Mouse (Mus musculus) embryonic facial prominence, embryonic 14.5 days (tissue): ENCODE results near the gene Htr6. TPM values are rescaled to one million over a fixed set of nuclear protein-coding genes. Genes with fewer than 3 reads are reported as not detected.

Experiments used
- ATAC-seq: fragments of 200-750 bp; cut with Nextera tagmentation; 2 replicates; pipeline ENCODE4 v1.8.0; 2017; ENCODE audit warnings: low read depth, moderate number of reproducible peaks, moderate TSS enrichment
- DNase-seq: peaks from one replicate; pipeline ENCODE4 v3.0.0-alpha.2; 2015; ENCODE audit warnings: low spot score
- H3K27ac ChIP-seq: fragments of 300-500 bp; sonication (generic); replicated peaks from 2 replicates; pipeline ENCODE4 v1.5.1; 2014; ENCODE audit warnings: low read depth, mild to moderate bottlenecking, low read length, moderate library complexity
- H3K27me3 ChIP-seq: fragments of 300-500 bp; sonication (generic); replicated peaks from 2 replicates; pipeline ENCODE4 v1.6.1; 2014; ENCODE audit warnings: low read length; ENCODE audit not compliant: control insufficient read depth, insufficient read depth
- H3K36me3 ChIP-seq: fragments of 300-500 bp; sonication (generic); 2 replicates; pipeline ENCODE4 v1.6.1; 2014; ENCODE audit warnings: low read length, mixed read lengths; ENCODE audit not compliant: control insufficient read depth, insufficient read depth
- H3K4me1 ChIP-seq: fragments of 300-500 bp; sonication (generic); 2 replicates; pipeline ENCODE4 v1.6.1; 2014; ENCODE audit warnings: antibody characterized with exemption, low read length; ENCODE audit not compliant: control insufficient read depth, insufficient read depth
- H3K4me2 ChIP-seq: fragments of 300-500 bp; sonication (generic); 2 replicates; pipeline ENCODE4 v1.6.1; 2014; ENCODE audit warnings: low read depth, mild to moderate bottlenecking, low read length, moderate library complexity, mixed read lengths
- H3K4me3 ChIP-seq: fragments of 300-500 bp; sonication (generic); 2 replicates; pipeline ENCODE4 v1.5.1; 2014; ENCODE audit warnings: low read depth, mild to moderate bottlenecking, low read length
- H3K9ac ChIP-seq: fragments of 300-500 bp; sonication (generic); 2 replicates; pipeline ENCODE4 v1.6.1; 2014; ENCODE audit warnings: low read depth, mild to moderate bottlenecking, low read length, moderate library complexity, mixed read lengths
- H3K9me3 ChIP-seq: fragments of 300-500 bp; sonication (generic); 2 replicates; pipeline ENCODE4 v1.6.1; 2016; ENCODE audit warnings: low read length; ENCODE audit not compliant: control insufficient read depth
- WGBS: fragments of 180-500 bp; shearing (Covaris S2); extraction: QIAGEN DNeasy Blood & Tissue Kit; methylation state at CpG from one replicate; pipeline ENCODE4 v1.1.7; 2014; 5-methylcytosine and 5-hydroxymethylcytosine counted together
- polyA plus RNA-seq: library from polyadenylated mRNA; unstranded; fragments of >200 nt; fragmentation: Nextera tagmentation; extraction: Ambion mirVana; gene quantifications from 2 replicates; pipeline ENCODE4 v1.2.1, GENCODE M21; 2014

Gene Htr6
- polyA plus RNA-seq, 1 experiment from 2014 or later: not detected

DNA sequence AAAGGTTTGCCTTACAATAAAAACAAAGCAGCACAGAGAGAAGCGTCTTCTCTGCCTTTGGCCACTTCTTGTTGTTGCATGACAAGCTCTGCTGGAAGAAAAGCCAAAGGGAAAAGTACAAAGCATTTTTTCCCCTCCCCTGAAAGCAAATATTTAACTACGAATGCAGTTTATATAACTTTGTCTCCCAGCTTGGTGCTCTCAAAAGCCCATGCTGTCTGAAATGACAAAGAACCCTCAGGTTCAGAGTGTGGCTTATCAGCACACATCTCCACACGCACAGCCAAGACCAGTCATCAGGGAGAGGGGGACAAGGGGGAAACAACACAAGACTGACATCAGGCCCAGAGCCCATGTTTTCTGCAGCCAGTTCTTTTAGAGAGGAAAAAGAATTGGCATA, 36.1 kb upstream of the Htr6 start:
- H3K4me2 ChIP-seq: no peak overlapping the region
- no peaks in the 10 kb centered on the region for H3K36me3 ChIP-seq
- no peak overlapping the region for H3K9ac ChIP-seq
- peaks cover 29% of the 10 kb centered on the region for H3K4me1 ChIP-seq
- no peaks in the 10 kb centered on the region for H3K27me3 ChIP-seq
- WGBS: 19% methylated on average over 3 of the region's 3 CpGs
- DNase-seq (peak; percentile 63), ATAC-seq (no peak)
- peak overlapping the region; percentile 74 for H3K27ac ChIP-seq
- no peak overlapping the region for H3K4me3 ChIP-seq
- H3K9me3 ChIP-seq: no peaks in the 10 kb centered on the region

DNA sequence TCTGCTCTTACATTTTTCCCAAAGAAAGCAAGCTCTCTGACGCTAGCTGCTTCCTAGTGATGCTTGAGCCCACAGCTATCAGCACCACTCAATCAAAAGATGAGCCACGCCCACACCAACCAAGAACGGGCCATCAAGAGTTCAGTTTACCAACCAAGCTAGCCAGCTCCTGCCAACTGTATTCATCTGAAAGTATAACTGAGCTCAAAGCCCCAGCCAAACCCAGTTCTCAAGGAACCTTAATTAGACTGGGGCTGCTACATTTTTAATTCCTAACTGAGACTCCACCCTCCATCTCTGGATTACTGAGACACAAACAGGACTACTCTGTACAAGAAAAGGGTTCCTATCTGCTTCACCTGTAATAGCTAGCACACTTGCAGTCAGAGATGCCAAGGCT, 35.5 kb upstream of the Htr6 start:
- H3K4me2 ChIP-seq: no peak overlapping the region
- DNase-seq: peak; percentile 60

DNA sequence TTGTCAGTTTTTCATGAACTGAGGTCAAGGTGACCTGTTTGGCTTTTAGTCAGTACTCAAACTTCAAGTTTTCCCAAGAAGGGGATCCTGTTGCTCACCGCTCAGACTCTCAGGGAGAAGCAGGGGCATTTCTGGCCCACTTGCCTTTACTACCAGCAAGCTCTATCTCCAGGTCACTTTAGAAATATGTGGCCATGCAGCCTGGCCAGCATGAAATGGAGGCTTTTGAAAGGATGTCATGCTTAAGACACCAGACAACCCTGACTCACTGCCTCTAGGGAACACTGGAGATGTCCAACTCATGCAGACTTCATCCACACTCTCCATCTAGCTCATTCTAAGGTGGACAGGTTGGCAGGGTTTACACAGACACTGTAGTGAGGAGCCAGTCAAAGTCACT, 30.1 kb upstream of the Htr6 start:
- no peak overlapping the region for H3K27ac ChIP-seq
- peaks cover 22% of the 10 kb centered on the region for H3K4me1 ChIP-seq
- 96% methylated on average over 1 of the region's 1 CpGs for WGBS
- peaks cover 29% of the 10 kb centered on the region for H3K36me3 ChIP-seq
- no peak for DNase-seq
- ATAC-seq: no peak
- H3K4me3 ChIP-seq: no peak overlapping the region
- no peaks in the 10 kb centered on the region for H3K9me3 ChIP-seq
- no peak overlapping the region for H3K9ac ChIP-seq
- no peaks in the 10 kb centered on the region for H3K27me3 ChIP-seq
- H3K4me2 ChIP-seq: no peak overlapping the region

More for the DNA sequence above, 35.5 kb upstream of the Htr6 start:
- peak; percentile 24; the same call in 1 of the 2 replicates for ATAC-seq
- Histone ChIP-seq H3K27me3 (no peaks in the 10 kb centered on the region), H3K4me1 (peaks cover 29% of the 10 kb centered on the region), H3K9me3 (no peaks in the 10 kb centered on the region), H3K4me3 (no peak overlapping the region), H3K27ac (peak overlapping the region; percentile 74), H3K9ac (no peak overlapping the region), H3K36me3 (no peaks in the 10 kb centered on the region)
- 60% methylated on average over 3 of the region's 3 CpGs for WGBS

DNA sequence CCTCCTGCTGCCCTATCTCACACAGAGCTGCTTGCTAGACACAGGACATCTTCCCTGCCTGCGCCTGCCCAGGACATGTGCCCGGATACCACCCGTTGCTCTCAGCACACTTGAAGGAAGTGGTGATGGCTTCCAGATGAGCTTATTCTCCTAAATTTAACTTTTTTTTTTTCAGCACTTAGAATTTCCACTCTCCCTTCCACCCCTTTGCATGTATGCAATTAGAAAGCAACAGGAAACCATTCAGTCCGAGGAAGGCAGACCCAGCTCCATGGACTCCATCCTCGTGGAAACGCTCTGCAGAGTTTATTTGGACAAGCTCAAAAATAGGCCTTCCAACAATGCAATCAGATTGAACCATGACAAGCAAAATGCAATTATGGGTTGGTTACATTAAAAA, 26.2 kb upstream of the Htr6 start:
- Histone ChIP-seq H3K36me3 (peaks cover 29% of the 10 kb centered on the region), H3K27ac (peak overlapping the region; percentile 80), H3K27me3 (no peaks in the 10 kb centered on the region), H3K9ac (no peak overlapping the region), H3K4me3 (no peak overlapping the region), H3K4me2 (no peak overlapping the region), H3K4me1 (peaks cover 12% of the 10 kb centered on the region; the same call in 1 of the 2 replicates), H3K9me3 (no peaks in the 10 kb centered on the region)
- WGBS: 39% methylated on average over 6 of the region's 6 CpGs
- no peak for ATAC-seq
- DNase-seq: peak; percentile 57

DNA sequence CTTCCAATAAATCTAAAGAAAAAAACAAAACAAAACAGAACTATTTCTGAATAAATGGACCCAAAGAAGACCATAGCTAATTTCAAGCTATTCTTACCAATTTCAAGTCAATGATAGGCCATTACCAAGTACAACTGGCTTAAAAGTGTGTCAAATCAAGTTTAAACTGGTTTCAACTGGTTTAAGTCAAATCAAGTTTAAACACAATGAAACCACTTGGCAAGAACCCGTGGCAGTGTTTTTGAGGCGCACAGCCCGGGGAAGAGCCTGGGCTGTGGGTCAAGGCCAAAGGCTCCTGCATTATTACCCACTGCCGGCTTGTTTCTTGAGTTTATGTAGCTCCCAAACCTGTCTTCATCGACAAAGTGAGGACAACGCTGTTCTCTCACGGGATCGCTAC, 25.0 kb upstream of the Htr6 start:
- ATAC-seq (no peak), DNase-seq (no peak)
- H3K27me3 ChIP-seq: no peaks in the 10 kb centered on the region
- no peak overlapping the region for H3K4me3 ChIP-seq
- H3K36me3 ChIP-seq: peaks cover 29% of the 10 kb centered on the region
- 85% methylated on average over 8 of the region's 8 CpGs for WGBS
- H3K4me1 ChIP-seq: peaks cover 12% of the 10 kb centered on the region; the same call in 1 of the 2 replicates
- no peaks in the 10 kb centered on the region for H3K9me3 ChIP-seq
- no peak overlapping the region for H3K9ac ChIP-seq
- peak overlapping the region; percentile 80; the same call in 1 of the 2 replicates for H3K27ac ChIP-seq
- no peak overlapping the region for H3K4me2 ChIP-seq

DNA sequence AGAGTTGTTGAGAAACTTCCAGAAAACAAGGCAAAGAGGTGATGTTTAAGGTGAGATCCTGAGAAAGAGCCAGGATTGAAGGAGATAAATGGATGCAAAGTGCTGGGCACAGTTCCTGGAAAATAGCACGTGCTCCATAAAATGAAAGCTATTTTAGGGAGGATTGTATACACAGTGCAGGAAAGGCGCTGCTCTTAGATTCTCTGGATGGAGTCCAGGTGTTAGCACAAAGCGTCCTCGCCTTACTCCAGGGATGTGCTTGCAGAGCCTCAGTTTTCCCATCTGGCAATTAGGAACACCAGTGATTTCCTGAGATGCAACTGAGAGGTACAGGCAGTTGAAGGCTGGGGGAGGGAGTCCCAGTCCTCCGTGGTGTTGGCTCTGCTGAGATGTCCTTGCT, 20.8 kb upstream of the Htr6 start:
- ATAC-seq (no peak), DNase-seq (peak; percentile 79)
- H3K9ac ChIP-seq: no peak overlapping the region
- H3K27ac ChIP-seq: no peak overlapping the region
- no peaks in the 10 kb centered on the region for H3K36me3 ChIP-seq
- H3K27me3 ChIP-seq: 0 out of 2 replicates have a peak, but pooled peaks cover 4% of the 10 kb centered on the region
- peaks cover 11% of the 10 kb centered on the region; the same call in 1 of the 2 replicates for H3K4me1 ChIP-seq
- peaks cover 7% of the 10 kb centered on the region; the same call in 1 of the 2 replicates for H3K9me3 ChIP-seq
- H3K4me3 ChIP-seq: no peak overlapping the region
- WGBS: 49% methylated on average over 5 of the region's 5 CpGs
- H3K4me2 ChIP-seq: no peak overlapping the region

DNA sequence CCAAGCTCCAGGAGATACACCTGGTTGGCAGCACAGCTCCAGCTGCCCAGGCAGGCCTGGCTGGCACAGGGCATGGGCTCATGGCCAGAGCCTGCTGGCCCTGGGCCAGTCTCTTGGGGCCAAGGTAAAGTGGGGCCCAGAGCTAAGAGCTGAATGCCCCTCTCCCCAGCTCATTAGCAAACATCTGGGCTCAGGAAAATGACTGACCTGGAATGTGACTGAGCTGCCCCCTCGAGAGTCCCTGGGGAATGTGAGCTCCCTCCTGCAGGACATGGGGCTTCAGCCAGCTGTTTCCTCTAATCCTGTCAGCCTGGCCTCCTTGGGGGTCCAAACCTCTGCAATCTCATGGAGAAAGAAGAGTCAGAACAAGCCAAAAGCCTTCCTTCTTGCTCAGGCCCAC, 20.0 kb upstream of the Htr6 start:
- H3K4me2 ChIP-seq: no peak overlapping the region
- DNase-seq (peak; percentile 29), ATAC-seq (no peak)
- H3K36me3 ChIP-seq: no peaks in the 10 kb centered on the region
- H3K9me3 ChIP-seq: peaks cover 7% of the 10 kb centered on the region; the same call in 1 of the 2 replicates
- H3K4me3 ChIP-seq: no peak overlapping the region
- H3K4me1 ChIP-seq: peaks cover 16% of the 10 kb centered on the region; the same call in 1 of the 2 replicates
- no peak overlapping the region for H3K9ac ChIP-seq
- 0 out of 2 replicates have a peak overlapping the region, but pooled peaks have one; percentile 21 for H3K27ac ChIP-seq
- WGBS: 33% methylated on average over 1 of the region's 1 CpGs
- H3K27me3 ChIP-seq: 0 out of 2 replicates have a peak, but pooled peaks cover 4% of the 10 kb centered on the region

DNA sequence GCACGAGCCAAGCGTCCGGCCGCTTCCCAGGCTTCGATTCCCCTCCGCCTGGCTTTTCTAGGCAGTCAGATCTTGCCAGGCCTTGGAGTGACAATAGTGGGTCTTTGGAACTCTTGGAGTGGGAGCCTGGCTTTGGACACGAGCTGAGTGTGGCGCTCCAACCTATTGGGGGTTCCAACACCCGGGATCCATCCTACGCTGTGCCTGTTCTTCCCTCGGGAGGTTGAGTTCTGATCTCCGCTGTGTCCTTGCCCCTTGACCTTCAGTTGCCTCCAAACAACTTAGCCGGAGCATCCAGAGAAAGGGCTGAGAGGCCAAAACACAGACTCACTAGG, 17.8 kb upstream of the Htr6 start:
- peak overlapping the region; percentile 92 for H3K9ac ChIP-seq
- H3K36me3 ChIP-seq: 0 out of 2 replicates have a peak, but pooled peaks cover 3% of the 10 kb centered on the region
- ATAC-seq (no peak), DNase-seq (no peak)
- 0 out of 2 replicates have a peak, but pooled peaks cover 4% of the 10 kb centered on the region for H3K27me3 ChIP-seq
- WGBS: 16% methylated on average over 11 of the region's 13 CpGs
- H3K4me2 ChIP-seq: peak overlapping the region; percentile 87
- peak overlapping the region; percentile 82; the same call in 1 of the 2 replicates for H3K27ac ChIP-seq
- peaks cover 7% of the 10 kb centered on the region; the same call in 1 of the 2 replicates for H3K9me3 ChIP-seq
- H3K4me1 ChIP-seq: peaks cover 17% of the 10 kb centered on the region; the same call in 1 of the 2 replicates
- H3K4me3 ChIP-seq: peak overlapping the region; percentile 85
